Comparison of ENCODE assay signal across 9 mouse cellular contexts in genomic region chr5:113165481-113165880, GRCm38 (mm10). TPM values are rescaled to one million over a fixed set of nuclear protein-coding genes. Genes with fewer than 3 reads are reported as not detected.
DNase-seq lines count a peak whose midpoint lies in the region; ATAC-seq and TF ChIP-seq lines count a peak whose summit lies in the region.
"Had no signal": no experiment of that assay in that cellular context is flagged by ENCODE, and none has a peak within 500 bp of the region (broad histone marks: within the 10 kb centered on the region; RNA-seq: fewer than 3 reads in every experiment).

No protein-coding gene starts in this region.

- peaks cover 44% of the 10 kb centered on the region for H3K4me1 ChIP-seq in small intestine, adult 2 months (ENCODE audit: control insufficient read depth, insufficient read depth, insufficient read length, low read length)

- DNase-seq in gastrocnemius, adult 8-10 months (ENCODE audit: low spot score in 2 of 2): peak; percentile 24 to 30
- no peak for DNase-seq in gastrocnemius, postnatal 36 days
- DNase-seq in retina, postnatal 1 day: peak; percentile 62
- no peak for DNase-seq in retina, embryonic 14.5 days (ENCODE audit: low spot score)
- DNase-seq in layer of hippocampus, adult 9-10 months (ENCODE audit: low spot score): peak; percentile 33
- DNase-seq in kidney, adult 18-20 months: no peak

- no peak for TF ChIP-seq POLR2A in small intestine, adult 2 months (IDR thresholded peaks at IDR 0.05; ENCODE audit: low read depth, low read length)

- ATAC-seq in erythroblast, adult 5-6 weeks (replicated peaks; ENCODE audit: low FRiP score, poor library complexity, severe bottlenecking): no peak

- no peaks in the 10 kb centered on the region for H3K27me3 ChIP-seq in small intestine, adult 2 months (ENCODE audit: control insufficient read depth, insufficient read depth, low read length)

- peak overlapping the region; percentile 60 for H3K27ac ChIP-seq in small intestine, adult 2 months (ENCODE audit: insufficient read depth, low read depth, low read length)

- no peak overlapping the region for H3K4me3 ChIP-seq in small intestine, adult 2 months (ENCODE audit: low read depth, low read length)

- TF ChIP-seq CTCF in small intestine, adult 2 months (IDR thresholded peaks at IDR 0.05; ENCODE audit: extremely low read depth, insufficient read length, insufficient replicate concordance, low read depth, low read length): no peak

- peaks cover 21% of the 10 kb centered on the region for H3K36me3 ChIP-seq in small intestine, adult 2 months (ENCODE audit: control insufficient read depth, insufficient read depth, low read length)
- H3K36me3 ChIP-seq: G1E had no signal

- WGBS in small intestine, adult 2 months: 48% methylated on average over 11 of the region's 11 CpGs

- intact Hi-C loops in gastrocnemius, postnatal 36 days (cut with DNase I): no loop called here

RNA-seq across cellular contexts. Expression of gene 2900026A02Rik, which starts 55.6 kb away (rescaled TPM):
- 10 to 100 TPM; 21.3 to 26.3 (median 23.9) TPM for total RNA-seq in gastrocnemius, adult 8-10 months (2022)
- 10 to 100 TPM; 22.3 to 23.0 TPM for total RNA-seq in gastrocnemius, postnatal 36 days (2021)
- 24.2 and 70.8 TPM in 2 replicates for polyA plus RNA-seq in small intestine, adult 2 months (2012; rRNA removed)
- total RNA-seq in erythroblast, adult 5-6 weeks (2015; ENCODE audit: low replicate concordance): 0.42 and 1.2 TPM in 2 replicates
- 0.28 and 0.85 TPM in 2 replicates for total RNA-seq in erythroblast, adult 5-6 weeks (2017; ENCODE audit: low replicate concordance)
- polyA plus RNA-seq: G1E had no signal

Comparison
In these comparisons a context has a peak if more than half of its experiments do, and no peak if none do; other contexts are left out.
1. DNase-seq: peak in gastrocnemius, adult 8-10 months (2 of 2), retina, postnatal 1 day (single experiment) and layer of hippocampus, adult 9-10 months (single experiment); none in gastrocnemius, postnatal 36 days (0 of 2), retina, embryonic 14.5 days (single experiment) and kidney, adult 18-20 months (single experiment).
2. RNA of gene 2900026A02Rik, which starts 55.6 kb away (total RNA-seq): 21.3 to 26.3 TPM in gastrocnemius, adult 8-10 months and 22.3 to 23.0 TPM in gastrocnemius, postnatal 36 days; 0.28 to 1.2 TPM in erythroblast, adult 5-6 weeks; every median in the first group is over 10 times any median in the second.